Mouse (Mus musculus): ENCODE measurements around the gene Zfp518b.

DNA sequence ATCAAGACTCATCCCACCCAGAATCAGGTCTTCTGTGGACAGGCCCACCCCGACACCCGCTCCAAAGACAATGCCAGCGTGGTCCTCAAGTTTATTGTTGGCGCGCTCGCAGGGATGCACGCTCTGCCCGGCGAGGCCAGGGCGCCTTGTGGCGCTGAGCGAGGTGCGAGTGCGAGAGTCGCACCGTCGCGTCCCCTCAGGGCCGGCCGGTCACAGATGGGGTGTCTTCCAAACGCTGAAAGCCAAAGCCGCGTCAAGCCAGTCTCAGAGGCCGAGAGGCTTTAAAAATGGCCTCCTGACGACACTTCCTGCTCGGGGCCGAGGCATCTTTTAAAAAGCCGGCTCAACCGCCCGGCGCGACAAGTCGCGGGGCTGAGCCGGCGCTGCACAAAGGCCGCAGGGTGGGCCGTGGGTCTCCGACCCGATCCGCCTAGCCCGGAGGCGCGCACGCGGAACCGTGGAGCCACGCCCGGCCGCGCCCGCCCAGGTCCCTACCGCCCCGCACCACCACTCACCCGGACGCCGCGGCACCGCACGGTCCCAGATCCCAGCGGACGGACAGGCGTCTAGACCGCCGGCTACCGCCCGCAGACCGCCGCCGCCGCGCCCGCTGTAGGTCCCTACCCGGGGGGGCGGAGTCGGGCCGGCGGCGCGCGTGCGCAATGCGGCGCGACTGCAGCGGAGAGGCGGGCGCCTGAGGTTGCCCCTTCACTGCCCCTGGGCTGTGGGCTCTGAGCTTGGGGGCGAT is at the start of gene Zfp518b:
- TF ChIP-seq EP300 (IDR thresholded peaks at IDR 0.05; ENCODE audit: low read depth) (no peak), CTCF (IDR thresholded peaks at IDR 0.05; ENCODE audit: low read depth) (no peak)
